Mouse (Mus musculus) urinary bladder, postnatal 4 days (tissue): ENCODE results near the gene Zfp52.

Experiments
- DNase-seq, 2 experiments: peaks; one replicate each; pipeline ENCODE4 v3.0.0; 2021 to 2022; ENCODE audit warnings: low spot score in 2 of 2

Gene Zfp52

DNA sequence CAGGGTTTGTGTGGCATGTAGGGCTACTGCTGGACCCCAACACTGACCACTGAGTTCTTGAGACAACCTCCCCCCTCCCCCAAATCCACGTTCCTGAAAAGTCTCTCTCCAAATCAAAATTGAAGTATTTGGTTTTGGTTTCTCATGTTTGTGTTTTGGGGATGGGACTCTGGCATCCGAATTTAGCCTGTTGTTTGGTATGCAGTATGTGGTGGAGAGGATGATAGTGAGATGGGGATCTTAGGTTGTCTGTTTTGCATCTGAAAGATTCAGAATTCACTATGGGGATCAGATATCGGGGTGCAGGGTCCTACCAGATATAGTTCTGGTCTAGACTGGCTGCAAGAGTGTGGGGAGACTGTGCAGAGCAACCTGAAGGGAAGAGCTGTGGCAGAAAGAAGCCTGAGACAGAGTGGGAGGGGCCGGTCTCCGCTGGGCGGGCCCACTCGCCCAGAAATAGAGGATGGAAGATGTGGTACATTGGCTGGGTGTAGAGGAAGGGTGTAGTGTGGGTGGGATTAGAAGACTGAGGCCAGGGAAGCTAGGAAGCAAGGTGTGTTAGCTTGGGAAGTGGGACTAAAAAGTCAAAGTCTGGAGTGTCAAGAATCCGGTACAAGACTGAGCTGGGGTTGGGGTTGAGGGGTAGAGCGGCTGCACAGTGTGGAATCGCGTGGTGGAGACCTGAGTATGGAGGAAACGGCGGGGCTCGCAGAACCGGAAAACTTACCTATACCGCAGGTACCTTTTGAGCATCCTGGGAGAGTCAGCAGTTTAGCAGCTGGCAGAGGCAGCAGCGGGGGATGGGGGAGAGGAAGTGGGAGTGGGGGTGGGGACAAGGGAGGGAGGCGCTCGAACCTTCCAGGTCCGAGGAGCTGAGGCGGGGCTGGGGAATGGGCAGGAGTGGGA is at the start of gene Zfp52:
Gene Zfp52, plus strand, starts transcription at position 444 of the 906 bp plus-strand sequence.
- peak; percentile 54 to 65 for DNase-seq

GRCm38 (mm10) chr17:21488760-21489499 is 46.4 kb upstream of the Zfp52 start, which contains the start of gene Zfp53:
TSS of gene Zfp53 (plus strand) at chr17:21488998.
- DNase-seq, result peak; percentile 82 to 83

- no peak for DNase-seq
Measured at GRCm38 (mm10) chr17:21489500-21490001, 45.8 kb upstream of the Zfp52 start.

- no peak for DNase-seq
Measured at GRCm38 (mm10) chr17:21501365-21501764, 34.0 kb upstream of the Zfp52 start.

GRCm38 (mm10) chr17:21504524-21504923 is 30.8 kb upstream of the Zfp52 start:
- DNase-seq, result no peak

DNA sequence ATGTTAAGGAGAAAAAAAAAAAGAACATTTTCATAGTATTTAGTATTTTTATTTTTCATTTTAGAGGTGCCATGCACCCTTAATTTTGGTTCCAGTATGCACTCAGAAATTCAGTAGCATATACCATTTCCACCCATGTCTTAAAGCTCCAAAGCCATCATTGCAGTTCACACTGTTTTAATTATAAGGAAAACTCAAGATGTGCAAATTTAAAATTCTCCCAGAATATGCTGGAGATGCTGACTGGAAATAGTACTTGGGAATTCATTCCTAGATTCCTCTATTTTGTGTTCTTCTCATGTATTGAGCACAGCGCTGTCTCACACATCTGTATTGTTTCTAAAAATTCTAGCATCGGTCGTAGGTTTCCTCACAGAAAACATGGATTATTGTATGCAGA is 29.1 kb upstream of the Zfp52 start:
- DNase-seq, result no peak

DNA sequence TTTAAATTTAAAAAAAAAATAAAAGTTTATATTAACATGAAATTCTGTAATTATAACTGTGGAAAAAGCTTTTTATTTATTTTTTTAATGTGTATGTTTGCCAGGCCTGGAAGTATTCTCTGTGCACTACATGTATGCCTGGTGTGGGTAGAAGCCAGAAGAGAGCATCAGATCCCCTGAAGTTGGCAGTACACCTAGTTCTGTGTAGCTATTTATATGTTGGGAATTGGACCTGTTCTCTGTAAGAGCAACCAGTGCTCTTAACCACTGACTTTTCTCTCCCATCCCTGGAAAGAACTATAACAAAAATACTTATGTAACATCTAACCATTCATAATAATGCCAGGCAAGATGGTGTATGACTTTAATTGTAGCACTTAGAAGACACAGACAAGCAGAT is 25.6 kb upstream of the Zfp52 start:
- no peak for DNase-seq

DNA sequence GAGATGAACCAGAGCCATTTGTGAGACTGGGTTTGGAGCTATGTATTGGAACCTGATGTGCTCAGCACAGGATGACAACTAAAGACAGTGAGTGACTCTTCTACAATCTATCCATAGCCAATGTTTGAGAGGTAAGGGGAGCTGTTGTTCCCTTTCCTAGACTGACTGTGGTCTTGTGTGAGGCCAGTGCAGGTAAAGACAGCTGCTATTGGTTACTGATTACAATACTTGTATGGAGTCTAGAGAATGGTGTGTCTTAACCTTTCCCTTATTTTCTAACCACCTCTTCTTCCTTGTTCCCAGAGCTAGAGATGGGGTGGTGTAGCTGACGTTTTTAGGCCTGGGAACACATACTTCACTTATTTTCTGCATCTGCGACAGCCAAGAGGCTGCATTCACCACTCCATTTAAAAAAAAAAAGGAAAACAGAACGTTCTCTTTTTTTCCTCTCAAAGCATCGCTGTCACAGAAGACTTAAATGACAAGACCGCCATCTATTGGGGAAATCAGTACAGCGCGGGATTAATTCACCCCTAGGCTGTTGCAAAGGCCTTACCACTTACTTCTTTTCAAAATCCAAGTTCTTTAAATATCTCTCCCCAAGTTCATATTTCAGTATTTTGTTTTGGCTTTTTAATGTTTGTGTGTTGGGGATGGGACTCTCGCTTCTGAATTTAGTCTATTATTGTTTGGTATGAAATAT is 19.8 kb upstream of the Zfp52 start:
- DNase-seq, result peak; percentile 44 to 64

DNA sequence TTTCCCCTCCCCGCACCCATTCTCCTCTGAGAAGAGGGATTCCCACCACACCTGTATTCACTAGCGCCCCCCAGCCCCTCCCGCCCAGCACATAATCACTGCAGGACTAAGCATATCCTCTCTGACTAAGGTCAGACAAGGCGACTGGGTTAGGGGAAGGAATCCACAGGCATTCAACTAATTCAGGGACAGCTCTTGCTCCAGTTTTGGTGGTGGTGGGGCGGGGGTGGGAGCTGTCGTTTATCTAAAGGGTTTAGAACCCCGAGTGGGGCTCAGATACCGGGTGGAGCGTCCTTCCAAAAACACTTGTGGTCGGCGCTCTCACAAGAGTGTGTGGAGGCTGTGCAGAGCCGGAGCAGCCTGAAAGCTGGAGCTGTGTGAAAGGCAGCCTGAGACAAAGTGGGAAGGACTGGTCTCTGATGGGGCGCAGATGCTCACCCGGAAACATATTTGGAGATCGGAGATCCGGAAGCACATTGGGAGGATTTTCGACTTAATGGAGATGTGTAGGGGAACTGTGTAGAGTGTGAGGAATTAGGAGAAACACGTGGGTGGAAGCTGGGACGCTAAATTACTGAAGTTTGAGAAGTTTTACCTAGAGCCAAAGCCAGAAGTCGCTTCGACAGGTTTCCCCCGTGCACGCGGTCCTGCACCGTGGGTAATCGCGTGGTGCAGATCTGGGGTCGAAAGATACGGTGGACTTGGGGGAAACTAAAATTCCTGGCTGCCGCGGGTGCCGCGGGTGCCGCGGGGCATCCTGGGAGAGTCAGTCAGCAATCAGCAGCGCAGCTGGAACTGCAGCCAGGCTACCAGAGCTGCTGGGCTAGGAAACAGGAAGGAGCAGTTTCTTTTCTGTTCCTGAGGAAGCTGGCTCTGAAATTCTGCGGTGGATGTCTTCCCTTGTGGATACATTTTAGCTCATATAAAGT is 18.9 kb upstream of the Zfp52 start:
- DNase-seq, result peak; percentile 69 to 71

- no peak for DNase-seq
Measured at GRCm38 (mm10) chr17:21517130-21517671, 18.1 kb upstream of the Zfp52 start.

- DNase-seq, result no peak
Measured at GRCm38 (mm10) chr17:21526270-21526669, 9.1 kb upstream of the Zfp52 start.

DNA sequence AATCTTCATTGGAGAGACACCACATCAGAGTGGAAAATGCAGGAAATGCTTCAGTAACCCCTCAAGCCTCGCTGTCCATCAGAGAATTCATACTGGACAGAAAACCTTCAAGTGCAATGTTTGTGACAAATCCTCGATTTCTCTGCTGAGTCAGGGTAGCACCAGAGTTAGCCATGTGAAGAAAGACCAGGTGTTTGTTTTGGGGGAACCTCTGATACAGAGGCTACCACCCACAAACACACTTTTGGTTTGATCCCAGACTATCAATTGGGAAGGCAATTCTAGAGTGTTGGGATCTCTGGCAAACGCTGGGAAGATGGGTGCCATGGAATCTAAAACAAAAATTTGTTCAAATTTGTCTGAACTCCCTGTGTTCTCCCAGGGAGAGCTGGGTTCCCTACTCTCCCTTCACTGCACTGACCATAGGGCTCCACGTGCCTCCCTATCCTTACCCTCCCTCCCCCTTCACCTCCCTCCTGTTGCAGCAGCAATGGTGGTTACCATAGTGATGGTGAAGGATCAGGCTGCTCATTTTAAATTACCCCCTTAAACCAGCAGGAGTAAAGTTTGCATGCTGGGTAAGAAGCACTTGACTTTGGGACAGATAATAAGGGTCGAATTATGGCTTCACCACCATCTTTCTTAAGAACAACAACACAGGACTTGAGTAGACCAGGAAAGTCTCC is 4.6 kb upstream of the Zfp52 start:
- no peak for DNase-seq

DNA sequence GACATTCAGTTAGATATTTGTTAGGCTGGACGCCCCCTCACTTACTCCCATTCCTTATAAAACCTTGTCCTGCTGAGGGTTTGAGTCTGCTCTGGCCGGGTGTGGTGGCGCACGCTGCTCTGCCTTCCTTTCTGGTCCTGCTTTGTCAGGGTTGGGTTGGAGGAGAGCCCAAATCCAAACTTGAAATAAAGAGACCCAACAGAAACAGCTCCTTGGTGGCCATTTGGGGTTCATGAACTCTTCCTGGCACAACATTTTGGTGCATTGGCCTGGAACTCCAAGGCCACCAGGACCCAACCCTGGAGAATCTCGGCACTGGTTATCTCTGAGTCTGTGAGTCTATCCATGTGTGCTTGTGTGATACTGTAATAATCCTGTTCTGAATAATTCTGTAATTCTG is 3.7 kb upstream of the Zfp52 start:
- DNase-seq, result no peak

GRCm38 (mm10) chr17:21532101-21532951 is 3.0 kb upstream of the Zfp52 start:
- DNase-seq, result peak; percentile 63 to 72

DNA sequence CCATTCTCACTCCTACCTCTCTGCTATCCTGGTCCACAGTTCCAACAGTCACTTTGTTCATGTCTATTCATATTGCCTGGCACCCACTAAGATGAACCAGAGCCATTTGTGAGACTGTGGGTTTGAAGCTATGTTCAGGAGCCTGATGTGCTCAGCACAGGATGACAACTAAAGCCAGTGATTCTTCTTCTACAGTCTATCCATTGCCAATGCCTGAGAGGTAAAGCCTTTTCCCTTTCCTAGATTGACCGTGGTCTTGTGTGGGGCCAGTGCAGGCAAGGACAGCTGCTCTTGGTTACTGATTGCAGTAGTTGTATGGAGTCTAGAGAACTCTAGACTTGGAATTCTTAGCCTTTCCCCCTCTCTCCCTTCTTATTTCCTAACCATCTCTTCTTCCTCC is 1.4 kb upstream of the Zfp52 start:
- DNase-seq, result no peak

GRCm38 (mm10) chr17:21534460-21535095 is 761 bp upstream of the Zfp52 start:
- DNase-seq, result no peak

- no peak for DNase-seq
Measured at GRCm38 (mm10) chr17:21536096-21536495, 757 bp downstream of the Zfp52 start.

DNA sequence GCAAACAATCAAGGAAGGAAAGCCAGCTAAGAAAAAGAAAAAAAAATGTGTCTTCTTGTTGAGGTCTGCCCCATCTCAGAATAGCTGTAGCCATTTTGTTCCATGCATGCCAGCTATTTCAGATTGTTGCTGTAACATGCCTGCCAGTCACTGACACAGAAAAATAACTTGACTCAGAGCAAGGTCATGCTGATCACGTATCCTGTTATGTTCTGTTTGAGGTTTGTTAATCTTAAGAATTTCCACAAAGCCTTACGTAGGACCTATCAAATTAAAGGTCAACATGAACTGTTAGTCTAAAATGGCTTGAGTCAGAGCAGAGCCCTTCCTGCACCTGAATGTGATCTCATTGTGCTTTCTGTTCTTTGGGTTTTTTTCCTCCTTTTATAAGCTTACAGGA is 1.3 kb downstream of the Zfp52 start:
- DNase-seq, result no peak

GRCm38 (mm10) chr17:21557831-21558230 is 22.5 kb downstream of the Zfp52 start:
- DNase-seq, result no peak
